ENCODE assay signal across 8 mouse cellular contexts in genomic region chr8:71476099-71476940, GRCm38 (mm10). TPM values are rescaled to one million over a fixed set of nuclear protein-coding genes. Genes with fewer than 3 reads are reported as not detected.
DNase-seq lines count a peak whose midpoint lies in the region; ATAC-seq and TF ChIP-seq lines count a peak whose summit lies in the region.

No protein-coding gene starts in this region.

- H3K9ac ChIP-seq in ES-Bruce4 (ENCODE audit: low read depth, poor library complexity, severe bottlenecking), result peak overlapping the region; percentile 87
- peak overlapping the region; percentile 63 for H3K9ac ChIP-seq in forebrain, embryonic 15.5 days (replicated peaks)

- no peaks in the 10 kb centered on the region for H3K9me3 ChIP-seq in ES-Bruce4 (replicated peaks; ENCODE audit: control insufficient read depth, insufficient read depth, low read length, poor library complexity, severe bottlenecking)
- no peaks in the 10 kb centered on the region for H3K9me3 ChIP-seq in forebrain, embryonic 15.5 days

- H3K4me1 ChIP-seq in ES-Bruce4 (ENCODE audit: control insufficient read depth, insufficient read depth, low read length), result no peaks in the 10 kb centered on the region
- H3K4me1 ChIP-seq in forebrain, embryonic 15.5 days, result peaks cover 20% of the 10 kb centered on the region
- peaks cover 3% of the 10 kb centered on the region; the same call in 1 of the 2 replicates for H3K4me1 ChIP-seq in lung, adult 2 months (ENCODE audit: control insufficient read depth, insufficient read depth, low read length)
- H3K4me1 ChIP-seq in thymus, adult 2 months (replicated peaks; ENCODE audit: control insufficient read depth, insufficient read depth, low read length), result peaks cover 15% of the 10 kb centered on the region

- no peak for TF ChIP-seq EP300 in ES-Bruce4 (IDR thresholded peaks at IDR 0.05; ENCODE audit: insufficient read depth, low read depth, low read length)

- DNase-seq in cerebellum, adult 11-12 months, result peak; percentile 89
- peak; percentile 77 for DNase-seq in heart, postnatal 25 days (ENCODE audit: low spot score)
- DNase-seq in layer of hippocampus, adult 18-20 months (ENCODE audit: low spot score in 2 of 2), result peak; percentile 77 to 84
- DNase-seq in lung, adult 2 months, result peak; percentile 77
- DNase-seq in ovary, adult 18-20 months (ENCODE audit: low spot score), result peak; percentile 66
- peak; percentile 78 for DNase-seq in thymus, adult 2 months

- H3K36me3 ChIP-seq in ES-Bruce4 (ENCODE audit: control insufficient read depth, insufficient read depth, low read length, poor library complexity, severe bottlenecking), result peaks cover 7% of the 10 kb centered on the region
- H3K36me3 ChIP-seq in forebrain, embryonic 15.5 days, result peaks cover 65% of the 10 kb centered on the region
- H3K36me3 ChIP-seq in thymus, adult 2 months (ENCODE audit: control insufficient read depth, insufficient read depth, low read length), result peaks cover 19% of the 10 kb centered on the region

- peak overlapping the region; percentile 77 for H3K4me3 ChIP-seq in ES-Bruce4 (ENCODE audit: low read depth, low read length)
- H3K4me3 ChIP-seq in forebrain, embryonic 15.5 days, result peak overlapping the region; percentile 60
- H3K4me3 ChIP-seq in lung, adult 2 months (replicated peaks; ENCODE audit: extremely low read depth, low read depth, low read length), result peak overlapping the region; percentile 70
- peak overlapping the region; percentile 70 for H3K4me3 ChIP-seq in thymus, adult 2 months (ENCODE audit: control insufficient read depth, insufficient read depth, low read length)

- WGBS in forebrain, embryonic 15.5 days, result under 1% methylated on average over 76 of the region's 121 CpGs
- under 1% methylated on average over 119 of the region's 121 CpGs for WGBS in lung, adult 2 months
- WGBS in thymus, adult 2 months, result 1% methylated on average over 113 of the region's 121 CpGs

- no peak overlapping the region for H3K27ac ChIP-seq in ES-Bruce4 (ENCODE audit: insufficient read depth, low read length)
- H3K27ac ChIP-seq in forebrain, embryonic 15.5 days (replicated peaks), result peak overlapping the region; percentile 95
- H3K27ac ChIP-seq in thymus, adult 2 months (ENCODE audit: control insufficient read depth, insufficient read depth, low read length), result no peak overlapping the region

- TF ChIP-seq CTCF in ES-Bruce4 (IDR thresholded peaks at IDR 0.05; ENCODE audit: low read depth, low read length), result no peak
- TF ChIP-seq CTCF in lung, adult 2 months (IDR thresholded peaks at IDR 0.05; ENCODE audit: insufficient read depth, low read length), result no peak
- peak; percentile 43; the same call in 1 of the 2 replicates for TF ChIP-seq CTCF in thymus, adult 2 months (IDR thresholded peaks at IDR 0.05; ENCODE audit: borderline replicate concordance, control insufficient read depth, extremely low read depth, insufficient read depth, low read length, poor library complexity)

- no peak for TF ChIP-seq POLR2A in ES-Bruce4 (IDR thresholded peaks at IDR 0.05; ENCODE audit: insufficient read depth, low read length)
- no peak for TF ChIP-seq POLR2A in lung, adult 2 months (IDR thresholded peaks at IDR 0.05; ENCODE audit: borderline replicate concordance, extremely low read depth, low read depth, low read length)
- no peak for TF ChIP-seq POLR2A in thymus, adult 2 months (IDR thresholded peaks at IDR 0.05; ENCODE audit: control insufficient read depth, extremely low read depth, insufficient read depth, low read length, poor library complexity)

- intact Hi-C loops in heart, postnatal 25 days (cut with DNase I), result loop anchor here (10.0 kb wide), 1 partner anchor 582 kb away; the partner anchor contains the start of genes Rpl18a and Slc5a5

- H3K27me3 ChIP-seq in ES-Bruce4 (ENCODE audit: control insufficient read depth, insufficient read depth, low read length, poor library complexity, severe bottlenecking), result no peaks in the 10 kb centered on the region
- no peaks in the 10 kb centered on the region for H3K27me3 ChIP-seq in forebrain, embryonic 15.5 days
- no peaks in the 10 kb centered on the region for H3K27me3 ChIP-seq in thymus, adult 2 months (ENCODE audit: control insufficient read depth, insufficient read depth, low read length)

- peak overlapping the region; percentile 82 for H3K4me2 ChIP-seq in forebrain, embryonic 15.5 days (replicated peaks)

- peak; percentile 70 for ATAC-seq in forebrain, embryonic 15.5 days (replicated peaks)

RNA-seq across cellular contexts. Expression of gene Dda1, which starts 7.3 kb away (rescaled TPM):
- 37.5 and 38.2 TPM in 2 replicates for polyA plus RNA-seq in ES-Bruce4 (2011; ENCODE audit: insufficient read depth, insufficient read length, low read depth, missing spikeins)
- 222 and 240 TPM in 2 replicates for polyA plus RNA-seq in forebrain, embryonic 15.5 days (2015; fragmentation: Nextera tagmentation; extraction: Ambion mirVana)
- 10 to 100 TPM; 29.1 to 29.9 TPM for total RNA-seq in heart, postnatal 25 days (2021)
- 10 to 100 TPM; 82.5 to 91.6 TPM for total RNA-seq in layer of hippocampus, adult 18-20 months (2021)
- polyA plus RNA-seq in lung, adult 2 months (2012; rRNA removed), result 84.4 and 85.9 TPM in 2 replicates
- polyA plus RNA-seq in thymus, adult 2 months (2012; rRNA removed), result 201 and 216 TPM in 2 replicates

RNA-seq across cellular contexts. Expression of gene Ano8, which starts 9.4 kb away (rescaled TPM):
- 7.0 and 7.1 TPM in 2 replicates for polyA plus RNA-seq in ES-Bruce4 (2011; ENCODE audit: insufficient read depth, insufficient read length, low read depth, missing spikeins)
- 9.4 and 9.8 TPM in 2 replicates for polyA plus RNA-seq in forebrain, embryonic 15.5 days (2015; fragmentation: Nextera tagmentation; extraction: Ambion mirVana)
- total RNA-seq in heart, postnatal 25 days (2021), result 10 to 100 TPM; 17.0 to 18.2 TPM
- total RNA-seq in layer of hippocampus, adult 18-20 months (2021), result 10 to 100 TPM; 48.4 to 49.2 TPM
- polyA plus RNA-seq in lung, adult 2 months (2012; rRNA removed), result 25.5 and 30.6 TPM in 2 replicates
- polyA plus RNA-seq in thymus, adult 2 months (2012; rRNA removed), result 34.8 and 40.7 TPM in 2 replicates

RNA-seq across cellular contexts. Expression of gene Mrpl34, which starts 11.6 kb away (rescaled TPM):
- 68.1 and 77.0 TPM in 2 replicates for polyA plus RNA-seq in ES-Bruce4 (2011; ENCODE audit: insufficient read depth, insufficient read length, low read depth, missing spikeins)
- polyA plus RNA-seq in forebrain, embryonic 15.5 days (2015; fragmentation: Nextera tagmentation; extraction: Ambion mirVana), result 189 and 199 TPM in 2 replicates
- total RNA-seq in heart, postnatal 25 days (2021), result 100 to 1,000 TPM; 136 to 142 TPM
- 10 to 100 TPM; 48.1 to 48.9 TPM for total RNA-seq in layer of hippocampus, adult 18-20 months (2021)
- polyA plus RNA-seq in lung, adult 2 months (2012; rRNA removed), result 59.4 and 72.5 TPM in 2 replicates
- polyA plus RNA-seq in thymus, adult 2 months (2012; rRNA removed), result 119 and 125 TPM in 2 replicates

RNA-seq across cellular contexts. Expression of gene Gtpbp3, which starts 11.6 kb away (rescaled TPM):
- 14.8 and 16.3 TPM in 2 replicates for polyA plus RNA-seq in ES-Bruce4 (2011; ENCODE audit: insufficient read depth, insufficient read length, low read depth, missing spikeins)
- 12.2 and 13.7 TPM in 2 replicates for polyA plus RNA-seq in forebrain, embryonic 15.5 days (2015; fragmentation: Nextera tagmentation; extraction: Ambion mirVana)
- 10 to 100 TPM; 18.5 to 19.4 TPM for total RNA-seq in heart, postnatal 25 days (2021)
- 10 to 100 TPM; 30.4 to 36.1 TPM for total RNA-seq in layer of hippocampus, adult 18-20 months (2021)
- 26.0 and 30.4 TPM in 2 replicates for polyA plus RNA-seq in lung, adult 2 months (2012; rRNA removed)
- polyA plus RNA-seq in thymus, adult 2 months (2012; rRNA removed), result 56.8 and 58.7 TPM in 2 replicates

RNA-seq across cellular contexts. Expression of gene Abhd8, which starts 12.9 kb away (rescaled TPM):
- polyA plus RNA-seq in ES-Bruce4 (2011; ENCODE audit: insufficient read depth, insufficient read length, low read depth, missing spikeins), result 10.1 and 13.7 TPM in 2 replicates
- polyA plus RNA-seq in forebrain, embryonic 15.5 days (2015; fragmentation: Nextera tagmentation; extraction: Ambion mirVana), result 139 and 140 TPM in 2 replicates
- total RNA-seq in heart, postnatal 25 days (2021), result 10 to 100 TPM; 32.4 to 32.6 TPM
- 100 to 1,000 TPM; 287 to 312 TPM for total RNA-seq in layer of hippocampus, adult 18-20 months (2021)
- polyA plus RNA-seq in lung, adult 2 months (2012; rRNA removed), result 38.1 and 43.3 TPM in 2 replicates
- 282 and 336 TPM in 2 replicates for polyA plus RNA-seq in thymus, adult 2 months (2012; rRNA removed)
